28 mouse cellular contexts compared by ENCODE assay signal in genomic region chr5:18425098-18425497, GRCm38 (mm10).
DNase-seq lines count a peak whose midpoint lies in the region; ATAC-seq lines count a peak whose summit lies in the region.
"Had no signal": no experiment of that assay in that cellular context is flagged by ENCODE, and none has a peak within 500 bp of the region (broad histone marks: within the 10 kb centered on the region; RNA-seq: fewer than 3 reads in every experiment).

No protein-coding gene starts in this region.

- no peak overlapping the region for H3K4me2 ChIP-seq in kidney, embryonic 16.5 days (replicated peaks; ENCODE audit: low read depth, low read length)
- H3K4me2 ChIP-seq in kidney, embryonic 14.5 days (replicated peaks; ENCODE audit: low read depth, low read length): no peak overlapping the region
- H3K4me2 ChIP-seq: embryonic facial prominence, embryonic 13.5 days; embryonic facial prominence, embryonic 15.5 days; forebrain, embryonic 12.5 days had no signal

- H3K27ac ChIP-seq in kidney, embryonic 16.5 days (ENCODE audit: low read length): no peak overlapping the region
- no peak overlapping the region for H3K27ac ChIP-seq in kidney, embryonic 14.5 days (ENCODE audit: low read depth, low read length)
- H3K27ac ChIP-seq: embryonic facial prominence, embryonic 13.5 days; embryonic facial prominence, embryonic 15.5 days; forebrain, embryonic 10.5 days; forebrain, embryonic 12.5 days had no signal

- no peaks in the 10 kb centered on the region for H3K27me3 ChIP-seq in kidney, embryonic 16.5 days (ENCODE audit: insufficient read depth, low read length)
- no peaks in the 10 kb centered on the region for H3K27me3 ChIP-seq in kidney, embryonic 14.5 days (ENCODE audit: control insufficient read depth, insufficient read depth, low read length)
- H3K27me3 ChIP-seq: CH12.LX; embryonic facial prominence, embryonic 13.5 days; embryonic facial prominence, embryonic 15.5 days; forebrain, embryonic 12.5 days had no signal

- H3K4me3 ChIP-seq in kidney, embryonic 16.5 days (ENCODE audit: low read length): no peak overlapping the region
- H3K4me3 ChIP-seq in kidney, embryonic 14.5 days (ENCODE audit: low read length): no peak overlapping the region
- H3K4me3 ChIP-seq: embryonic facial prominence, embryonic 13.5 days; embryonic facial prominence, embryonic 15.5 days; erythroblast, embryonic 14.5 days; forebrain, embryonic 10.5 days; forebrain, embryonic 12.5 days had no signal

- WGBS in kidney, embryonic 16.5 days: 50% methylated on average over 4 of the region's 4 CpGs
- 60% methylated on average over 4 of the region's 4 CpGs for WGBS in kidney, embryonic 14.5 days

- no peaks in the 10 kb centered on the region for H3K36me3 ChIP-seq in kidney, embryonic 16.5 days (ENCODE audit: insufficient read depth, low read length)
- H3K36me3 ChIP-seq in kidney, embryonic 14.5 days (ENCODE audit: control insufficient read depth, insufficient read depth, low read length): no peaks in the 10 kb centered on the region
- H3K36me3 ChIP-seq: embryonic facial prominence, embryonic 13.5 days; embryonic facial prominence, embryonic 15.5 days; forebrain, embryonic 10.5 days; forebrain, embryonic 12.5 days; G1E had no signal

- ATAC-seq in kidney, embryonic 16.5 days (ENCODE audit: low FRiP score, low TSS enrichment): peak; percentile 59; the same call in 1 of the 2 replicates
- no peak for ATAC-seq in kidney, embryonic 14.5 days (ENCODE audit: low FRiP score, low TSS enrichment)
- ATAC-seq: CD4-positive, CD25-positive, alpha-beta regulatory T cell, adult 4 months; forebrain, embryonic 14.5 days; forebrain, embryonic 16.5 days had no signal

- H3K9ac ChIP-seq in kidney, embryonic 16.5 days (replicated peaks; ENCODE audit: low read length): no peak overlapping the region
- H3K9ac ChIP-seq in kidney, embryonic 14.5 days (ENCODE audit: low read depth, low read length): no peak overlapping the region
- H3K9ac ChIP-seq: embryonic facial prominence, embryonic 13.5 days; embryonic facial prominence, embryonic 15.5 days; forebrain, embryonic 12.5 days had no signal

- 0 out of 2 replicates have a peak, but pooled peaks cover 4% of the 10 kb centered on the region for H3K4me1 ChIP-seq in kidney, embryonic 16.5 days (ENCODE audit: insufficient read depth, low read length)
- no peaks in the 10 kb centered on the region for H3K4me1 ChIP-seq in kidney, embryonic 14.5 days (ENCODE audit: control insufficient read depth, insufficient read depth, low read length)
- H3K4me1 ChIP-seq: embryonic facial prominence, embryonic 13.5 days; embryonic facial prominence, embryonic 15.5 days; forebrain, embryonic 10.5 days; forebrain, embryonic 12.5 days had no signal

- peak; percentile 6 for DNase-seq in kidney, adult 18-20 months
- DNase-seq in kidney, postnatal 10 days: no peak
- DNase-seq in kidney, adult 9 months: peak; percentile 2
- no peak for DNase-seq in kidney, postnatal 4 days
- peak; percentile 5 for DNase-seq in kidney, postnatal 14 days
- no peak for DNase-seq in adrenal gland, adult 18-20 months (ENCODE audit: low spot score in 2 of 2)
- DNase-seq: adrenal gland, adult 8-10 months; adrenal gland, postnatal 14 days; B cell, adult 2 months; cerebellum, adult 11 months; cerebellum, adult 18-20 months; cerebellum, adult 8-10 months; cerebellum, adult 9-11 months; cerebellum, postnatal 14 days; cerebellum, postnatal 36 days; embryo, embryonic 11 days had no signal

- no peaks in the 10 kb centered on the region for H3K9me3 ChIP-seq in kidney, embryonic 16.5 days (ENCODE audit: low read length)
- no peaks in the 10 kb centered on the region for H3K9me3 ChIP-seq in kidney, embryonic 14.5 days (ENCODE audit: control insufficient read depth, low read length)
- H3K9me3 ChIP-seq: embryonic facial prominence, embryonic 13.5 days; embryonic facial prominence, embryonic 15.5 days; forebrain, embryonic 10.5 days; forebrain, embryonic 12.5 days; G1E had no signal

Comparison
In these comparisons a context has a peak if more than half of its experiments do, and no peak if none do; other contexts are left out.
1. DNase-seq: peak in kidney, adult 18-20 months (single experiment), kidney, adult 9 months (single experiment) and kidney, postnatal 14 days (single experiment); none in kidney, postnatal 10 days (single experiment), kidney, postnatal 4 days (0 of 2) and adrenal gland, adult 18-20 months (0 of 2).